In genomic region chr2:173624667-173625066, GRCm38 (mm10) we compare ENCODE assay signal across 28 mouse cellular contexts. TPM values are rescaled to one million over a fixed set of nuclear protein-coding genes. Genes with fewer than 3 reads are reported as not detected.
DNase-seq lines count a peak whose midpoint lies in the region; ATAC-seq lines count a peak whose summit lies in the region.
"Had no signal": no experiment of that assay in that cellular context is flagged by ENCODE, and none has a peak within 500 bp of the region (broad histone marks: within the 10 kb centered on the region; RNA-seq: fewer than 3 reads in every experiment).

No protein-coding gene starts in this region.

- H3K9me3 ChIP-seq in megakaryocyte, embryonic 14.5 days, result no peaks in the 10 kb centered on the region
- H3K9me3 ChIP-seq: embryonic facial prominence, embryonic 15.5 days; forebrain, embryonic 10.5 days; intestine, embryonic 15.5 days; limb, embryonic 12.5 days had no signal

- H3K36me3 ChIP-seq in megakaryocyte, embryonic 14.5 days (replicated peaks; ENCODE audit: low read length), result peaks cover 22% of the 10 kb centered on the region
- H3K36me3 ChIP-seq: embryonic facial prominence, embryonic 15.5 days; forebrain, embryonic 10.5 days; intestine, embryonic 15.5 days had no signal

- no peak for ATAC-seq in megakaryocyte, adult 5-6 weeks (ENCODE audit: poor library complexity, severe bottlenecking)
- ATAC-seq: forebrain, postnatal 0 days; intestine, embryonic 15.5 days had no signal

- peak overlapping the region; percentile 80 for H3K4me3 ChIP-seq in megakaryocyte, embryonic 14.5 days (replicated peaks)
- H3K4me3 ChIP-seq: embryonic facial prominence, embryonic 15.5 days; forebrain, embryonic 10.5 days; intestine, embryonic 15.5 days; limb, embryonic 12.5 days had no signal

- H3K4me1 ChIP-seq in megakaryocyte, embryonic 14.5 days, result peaks cover 46% of the 10 kb centered on the region
- H3K4me1 ChIP-seq: embryonic facial prominence, embryonic 15.5 days; forebrain, embryonic 10.5 days had no signal

- DNase-seq in induced T-regulatory cell, adult 2 months (ENCODE audit: low read depth), result peak; percentile 5
- peak; percentile 10 to 20 for DNase-seq in thymus, adult 18-20 months
- DNase-seq in thymus, postnatal 4 days, result peak; percentile 44
- DNase-seq in spleen, postnatal 4 days (ENCODE audit: low spot score in 2 of 2), result no peak
- no peak for DNase-seq in spleen, adult 12 weeks (ENCODE audit: low spot score)
- DNase-seq: adrenal gland, postnatal 14 days; cerebellum, adult 9-11 months; forebrain, postnatal 0 days; heart, postnatal 36 days; right cerebral cortex, postnatal 25 days had no signal

- H3K27me3 ChIP-seq in megakaryocyte, embryonic 14.5 days (replicated peaks), result no peaks in the 10 kb centered on the region
- H3K27me3 ChIP-seq: embryonic facial prominence, embryonic 15.5 days; intestine, embryonic 15.5 days; limb, embryonic 12.5 days had no signal

RNA-seq across cellular contexts. Expression of gene Rab22a, which starts 34.9 kb away (rescaled TPM):
- 19.3 and 26.1 TPM in 2 replicates for polyA plus RNA-seq in megakaryocyte, embryonic 14.5 days (2012; ENCODE audit: insufficient read depth, low replicate concordance)
- 15.9 and 16.6 TPM in 2 replicates for total RNA-seq in megakaryocyte, adult 5-6 weeks (2015)
- total RNA-seq in megakaryocyte, adult 5-6 weeks (2017), result 8.5 and 9.2 TPM in 2 replicates

RNA-seq across cellular contexts. Expression of gene Ankrd60, which starts 46.5 kb away (rescaled TPM):
- polyA plus RNA-seq in megakaryocyte, embryonic 14.5 days (2012; ENCODE audit: insufficient read depth, low replicate concordance), result 0.34 TPM in 1 of 2 replicates, not detected in the other
- total RNA-seq in megakaryocyte, adult 5-6 weeks (2015), result not detected in 2 replicates
- total RNA-seq in megakaryocyte, adult 5-6 weeks (2017), result not detected in 2 replicates
- total RNA-seq: adrenal gland, postnatal 14 days; forebrain, postnatal 0 days; heart, postnatal 36 days; layer of hippocampus, postnatal 14 days; MEL; midbrain, postnatal 0 days; neutrophil, adult 5-6 weeks had no signal
- polyA plus RNA-seq: brain, embryonic 14.5 days; embryonic facial prominence, embryonic 15.5 days; forebrain, embryonic 10.5 days; forebrain, postnatal 0 days; heart, embryonic 14.5 days; hindbrain, embryonic 14.5 days; intestine, embryonic 15.5 days; kidney, embryonic 14.5 days; large intestine, adult 2 months; limb, embryonic 12.5 days; liver, embryonic 14.5 days; macrophage; midbrain, postnatal 0 days; stomach, postnatal 0 days had no signal

Comparison
In these comparisons a context has a peak if more than half of its experiments do, and no peak if none do; other contexts are left out.
1. DNase-seq: peak in induced T-regulatory cell, adult 2 months (single experiment), thymus, adult 18-20 months (2 of 2) and thymus, postnatal 4 days (single experiment); none in spleen, postnatal 4 days (0 of 2) and spleen, adult 12 weeks (single experiment).